Mouse (Mus musculus): ENCODE data around the gene Hadha.

DNA sequence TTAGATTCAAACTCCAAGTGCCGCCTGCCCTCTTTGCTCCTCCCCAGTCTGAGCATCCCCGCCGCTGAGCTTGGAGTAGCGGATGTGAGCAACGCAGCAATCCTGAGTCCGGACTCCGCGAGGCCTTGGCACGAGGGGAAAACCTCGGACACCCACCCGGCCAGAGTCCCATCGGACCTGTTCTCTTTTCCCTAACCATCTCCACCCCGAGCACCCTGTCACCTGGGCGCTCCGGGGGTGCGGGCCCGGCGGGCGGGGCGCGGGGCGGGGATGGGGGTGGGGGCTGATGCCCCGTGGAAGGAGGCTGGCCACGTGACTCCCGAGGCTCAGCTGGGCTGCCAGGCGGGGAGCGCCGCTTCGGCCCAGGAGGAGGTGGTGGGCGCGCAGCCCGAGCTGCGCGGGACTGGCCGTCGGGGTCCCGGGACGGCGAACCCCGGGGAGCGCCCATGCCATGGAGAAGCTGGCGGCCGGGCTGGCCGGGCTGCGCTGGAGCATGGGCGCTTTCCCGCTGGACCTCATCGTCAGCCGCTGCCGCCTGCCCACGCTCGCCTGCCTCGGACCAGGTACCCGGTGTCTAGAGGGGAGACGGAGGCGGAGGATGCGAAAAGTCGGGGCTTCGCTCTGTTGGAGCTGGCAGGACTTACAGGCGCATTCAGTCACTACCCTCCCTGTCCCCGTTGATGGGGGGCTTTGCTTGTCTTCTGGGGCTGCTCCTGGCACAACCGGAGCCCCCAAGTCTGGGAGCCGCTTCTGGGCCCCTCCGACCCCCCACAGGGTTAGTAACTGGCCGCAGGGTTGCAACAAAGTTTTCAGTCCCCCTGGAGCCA, 49.9 kb downstream of the Hadha start, which contains the start of gene Garem2:
- TF ChIP-seq POLR2A (IDR thresholded peaks at IDR 0.05; ENCODE audit: extremely low read depth, insufficient read depth, low read length) (no peak), CTCF (IDR thresholded peaks at IDR 0.05; ENCODE audit: extremely low read depth, insufficient read depth, low read length) (no peak)
